Mouse (Mus musculus) cerebellum, adult 2 months (tissue): ENCODE measurements around the gene Fut8. TPM values are rescaled to one million over a fixed set of nuclear protein-coding genes. Genes with fewer than 3 reads are reported as not detected.

Source experiments
- DNase-seq, 2 experiments: peaks; one replicate each; pipeline ENCODE4 v3.0.0; 2021
- H3K27ac ChIP-seq: fragments of 200-500 bp; 2 replicates; pipeline ENCODE4 v1.5.1; 2012; ENCODE audit warnings: low read length, control low read depth, inconsistent platforms; ENCODE audit not compliant: insufficient read depth
- H3K27me3 ChIP-seq: fragments of 200-500 bp; 2 replicates; pipeline ENCODE4 v1.6.1; 2012; ENCODE audit warnings: inconsistent platforms, mild to moderate bottlenecking, low read length, moderate library complexity; ENCODE audit not compliant: control insufficient read depth, insufficient read depth
- H3K4me1 ChIP-seq: fragments of 200-500 bp; 2 replicates; pipeline ENCODE4 v1.6.1; 2011; ENCODE audit warnings: low read length; ENCODE audit not compliant: control insufficient read depth, insufficient read depth
- H3K4me3 ChIP-seq: fragments of 200-500 bp; replicated peaks from 2 replicates; pipeline ENCODE3; 2011; ENCODE audit warnings: mild to moderate bottlenecking, low read depth, low read length, control low read depth; ENCODE audit not compliant: insufficient read depth
- CTCF ChIP-seq: fragments of 200-500 bp; IDR thresholded peaks from 2 replicates; pipeline ENCODE4 v1.5.1; 2011; ENCODE audit warnings: low read depth, mild to moderate bottlenecking, control low read depth, low read length, moderate library complexity, borderline replicate concordance; ENCODE audit not compliant: insufficient read depth
- POLR2A ChIP-seq: fragments of 200-500 bp; IDR thresholded peaks from 2 replicates; pipeline ENCODE4 v1.6.1; 2011; ENCODE audit warnings: low read length, control low read depth, borderline replicate concordance; ENCODE audit not compliant: insufficient read depth
- WGBS: fragments of 180-500 bp; shearing (Covaris S2); methylation state at CpG from one replicate; pipeline ENCODE4 v1.1.7; 2018; 5-methylcytosine and 5-hydroxymethylcytosine counted together
- polyA plus RNA-seq: library from polyadenylated mRNA; depleted of rRNA; stranded (reverse); fragments of >200 nt; gene quantifications from 2 replicates; pipeline ENCODE4 v1.2.3, GENCODE M21; 2012

Fut8 gene
- polyA plus RNA-seq, 1 experiment: 47.4 TPM

GRCm38 (mm10) chr12:77297114-77297513 is 59.2 kb downstream of the Fut8 start:
- Histone ChIP-seq H3K27ac (no peak overlapping the region), H3K27me3 (no peaks in the 10 kb centered on the region), H3K4me3 (no peak overlapping the region), H3K4me1 (peaks cover 11% of the 10 kb centered on the region)
- DNase-seq: no peak
- no peak for TF ChIP-seq POLR2A
- no peak for TF ChIP-seq CTCF
- 53% methylated on average over 4 of the region's 4 CpGs for WGBS

GRCm38 (mm10) chr12:77297858-77298257 is 59.9 kb downstream of the Fut8 start:
- H3K4me1 ChIP-seq: peaks cover 9% of the 10 kb centered on the region
- 79% methylated on average over 2 of the region's 2 CpGs for WGBS
- H3K27me3 ChIP-seq: no peaks in the 10 kb centered on the region
- H3K4me3 ChIP-seq: no peak overlapping the region
- no peak for DNase-seq
- no peak overlapping the region for H3K27ac ChIP-seq
- TF ChIP-seq CTCF: no peak
- TF ChIP-seq POLR2A: no peak

- Histone ChIP-seq H3K27ac (no peak overlapping the region), H3K27me3 (no peaks in the 10 kb centered on the region), H3K4me1 (peaks cover 3% of the 10 kb centered on the region; the same call in 1 of the 2 replicates), H3K4me3 (no peak overlapping the region)
- no peak for TF ChIP-seq POLR2A
- no peak for TF ChIP-seq CTCF
- WGBS: 98% methylated on average over 1 of the region's 1 CpGs
- DNase-seq: no peak
Observed at GRCm38 (mm10) chr12:77302011-77302410, 64.1 kb downstream of the Fut8 start.

- no peak for TF ChIP-seq CTCF
- TF ChIP-seq POLR2A: no peak
- Histone ChIP-seq H3K27me3 (no peaks in the 10 kb centered on the region), H3K4me1 (peaks cover 2% of the 10 kb centered on the region; the same call in 1 of the 2 replicates), H3K4me3 (no peak overlapping the region), H3K27ac (no peak overlapping the region)
- no peak for DNase-seq
Observed at GRCm38 (mm10) chr12:77303367-77303766, 65.4 kb downstream of the Fut8 start.

GRCm38 (mm10) chr12:77305502-77305901 is 67.6 kb downstream of the Fut8 start:
- no peak for DNase-seq
- 72% methylated on average over 3 of the region's 3 CpGs for WGBS

GRCm38 (mm10) chr12:77306759-77307314 is 68.9 kb downstream of the Fut8 start:
- no peaks in the 10 kb centered on the region for H3K27me3 ChIP-seq
- no peak for TF ChIP-seq POLR2A
- no peak for TF ChIP-seq CTCF
- 83% methylated on average over 3 of the region's 3 CpGs for WGBS
- H3K27ac ChIP-seq: no peak overlapping the region
- no peak overlapping the region for H3K4me3 ChIP-seq
- H3K4me1 ChIP-seq: peaks cover 5% of the 10 kb centered on the region; the same call in 1 of the 2 replicates
- DNase-seq: no peak

More at GRCm38 (mm10) chr12:77305502-77305901, 67.6 kb downstream of the Fut8 start:
- H3K4me3 ChIP-seq: no peak overlapping the region
- no peak overlapping the region for H3K27ac ChIP-seq
- H3K27me3 ChIP-seq: no peaks in the 10 kb centered on the region
- TF ChIP-seq CTCF (no peak), POLR2A (no peak)
- peaks cover 5% of the 10 kb centered on the region; the same call in 1 of the 2 replicates for H3K4me1 ChIP-seq

GRCm38 (mm10) chr12:77309507-77309906 is 71.6 kb downstream of the Fut8 start:
- TF ChIP-seq POLR2A (no peak), CTCF (no peak)
- DNase-seq: no peak
- Histone ChIP-seq H3K27ac (no peak overlapping the region), H3K27me3 (no peaks in the 10 kb centered on the region), H3K4me1 (peaks cover 5% of the 10 kb centered on the region; the same call in 1 of the 2 replicates), H3K4me3 (no peak overlapping the region)

- DNase-seq: no peak
- no peaks in the 10 kb centered on the region for H3K27me3 ChIP-seq
- TF ChIP-seq CTCF: no peak
- TF ChIP-seq POLR2A: no peak
Observed at GRCm38 (mm10) chr12:77313502-77313901, 75.6 kb downstream of the Fut8 start.

More at GRCm38 (mm10) chr12:77313502-77313901, 75.6 kb downstream of the Fut8 start:
- Histone ChIP-seq H3K27ac (no peak overlapping the region), H3K4me1 (peaks cover 7% of the 10 kb centered on the region; the same call in 1 of the 2 replicates), H3K4me3 (no peak overlapping the region)
